Mouse (Mus musculus) ES-E14 (cell line): ENCODE measurements at regions not wholly inside any gene's neighbourhood (a gene's known extent, or its start where the extent isn't known, plus 50 kb on each side); places are given as distances from the start of the nearest gene placed in this dataset.

ENCODE experiments used
- DNase-seq: peaks from one replicate; pipeline ENCODE4 v3.0.0-alpha.2; 2013; ENCODE audit warnings: low read depth, low spot score
- H3K27ac ChIP-seq: 2 replicates; pipeline ENCODE4 v1.5.1; 2012; ENCODE audit warnings: low read depth, mild to moderate bottlenecking, low read length, moderate library complexity, mixed read lengths; ENCODE audit not compliant: poor library complexity, insufficient read depth, severe bottlenecking
- H3K36me3 ChIP-seq: 2 replicates; pipeline ENCODE4 v1.6.1; 2012; ENCODE audit warnings: mild to moderate bottlenecking, low read length, moderate library complexity, mixed read lengths; ENCODE audit not compliant: control insufficient read depth, poor library complexity, insufficient read depth, severe bottlenecking
- H3K4me1 ChIP-seq, 2 experiments: fragments of 150-350 bp in 1 of 2; sonication (generic) in 1 of 2; 2 replicates each; pipeline ENCODE4 v1.6.1; 2012; ENCODE audit warnings: low read length in 2 of 2, mild to moderate bottlenecking in 1 of 2, mixed read lengths in 1 of 2; ENCODE audit not compliant: control insufficient read depth in 2 of 2, insufficient read depth in 2 of 2, poor library complexity in 1 of 2
- H3K4me3 ChIP-seq, 2 experiments: fragments of 150-350 bp in 1 of 2; sonication (generic) in 1 of 2; 2 replicates each; pipeline ENCODE4 v1.5.1; 2012; ENCODE audit warnings: low read length in 2 of 2, low read depth in 1 of 2, mild to moderate bottlenecking in 1 of 2, mixed read lengths in 1 of 2; ENCODE audit not compliant: insufficient read depth in 1 of 2, poor library complexity in 1 of 2, severe bottlenecking in 1 of 2
- H3K9ac ChIP-seq: 2 replicates; pipeline ENCODE4 v1.6.1; 2012; ENCODE audit warnings: low read depth, mild to moderate bottlenecking, low read length, mixed read lengths; ENCODE audit not compliant: poor library complexity, insufficient read depth, severe bottlenecking
- H3K9me3 ChIP-seq: fragments of 150-350 bp; sonication (generic); 2 replicates; pipeline ENCODE4 v1.6.1; 2012; ENCODE audit warnings: low read depth, mild to moderate bottlenecking, low read length; ENCODE audit not compliant: control insufficient read depth, insufficient read depth
- CHD2 ChIP-seq: IDR thresholded peaks from 2 replicates; pipeline ENCODE4 v1.6.1; 2014; ENCODE audit warnings: mild to moderate bottlenecking, low read depth, low read length, inconsistent platforms
- HCFC1 ChIP-seq: IDR thresholded peaks from 2 replicates; pipeline ENCODE4 v1.6.1; 2012; ENCODE audit warnings: low read length, inconsistent platforms, borderline replicate concordance; ENCODE audit not compliant: insufficient read depth
- MAFK ChIP-seq: IDR thresholded peaks from 2 replicates; pipeline ENCODE4 v1.6.1; 2014; ENCODE audit warnings: mild to moderate bottlenecking, low read depth, low read length, inconsistent platforms; ENCODE audit not compliant: insufficient read depth
- ZC3H11A ChIP-seq: IDR thresholded peaks from 2 replicates; pipeline ENCODE4 v1.6.1; 2012; ENCODE audit warnings: low read depth, mild to moderate bottlenecking, inconsistent platforms, low read length, borderline replicate concordance
- ZNF384 ChIP-seq: IDR thresholded peaks from 2 replicates; pipeline ENCODE4 v1.6.1; 2012; ENCODE audit warnings: low read depth, low read length, inconsistent platforms
- in situ Hi-C, 2 experiments: fragments of 600-800 bp; cut with MboI; formaldehyde crosslinking; loops; one replicate each; pipeline ENCODE4 v1.15.1; 2025; ENCODE audit warnings: low sequenced_read_pairs in 2 of 2, inconsistent platforms in 1 of 2; ENCODE audit not compliant: unreplicated experiment in 2 of 2

- H3K4me3 ChIP-seq: no peak overlapping the region
- DNase-seq: no peak
- no peaks in the 10 kb centered on the region for H3K9me3 ChIP-seq
- H3K9ac ChIP-seq: no peak overlapping the region
- TF ChIP-seq ZNF384: no peak
- no peak for TF ChIP-seq HCFC1
- no peak for TF ChIP-seq ZC3H11A
- no peak for TF ChIP-seq CHD2
- no peak for TF ChIP-seq MAFK
- H3K27ac ChIP-seq: no peak overlapping the region
- no peaks in the 10 kb centered on the region for H3K4me1 ChIP-seq
- in situ Hi-C loops: no loop called here
- H3K36me3 ChIP-seq: no peaks in the 10 kb centered on the region
These were observed 95.2 kb downstream of the Micall2 start for GRCm38 (mm10) chr5:139640652-139641612.

- no peaks in the 10 kb centered on the region for H3K9me3 ChIP-seq
- no peak overlapping the region for H3K27ac ChIP-seq
- H3K36me3 ChIP-seq: no peaks in the 10 kb centered on the region
- no peak overlapping the region for H3K9ac ChIP-seq
- H3K4me1 ChIP-seq: no peaks in the 10 kb centered on the region
- TF ChIP-seq MAFK (no peak), HCFC1 (no peak), ZNF384 (no peak), ZC3H11A (no peak), CHD2 (no peak)
- DNase-seq: no peak
- no peak overlapping the region for H3K4me3 ChIP-seq
- in situ Hi-C loops: no loop called here
These were observed 91.3 kb downstream of the Micall2 start for GRCm38 (mm10) chr5:139644816-139645215.

- Histone ChIP-seq H3K36me3 (no peaks in the 10 kb centered on the region), H3K9ac (no peak overlapping the region), H3K27ac (no peak overlapping the region), H3K4me1 (no peaks in the 10 kb centered on the region), H3K4me3 (no peak overlapping the region), H3K9me3 (no peaks in the 10 kb centered on the region)
- in situ Hi-C loops: no loop called here
- TF ChIP-seq CHD2: no peak
- no peak for TF ChIP-seq ZNF384
- TF ChIP-seq ZC3H11A: no peak
- TF ChIP-seq MAFK: no peak
- no peak for TF ChIP-seq HCFC1
- DNase-seq: no peak
These were observed 85.1 kb downstream of the Micall2 start for GRCm38 (mm10) chr5:139651041-139651440.
